Mouse (Mus musculus) megakaryocyte, embryonic 14.5 days (primary cell): ENCODE data around the gene Col4a2. TPM values are rescaled to one million over a fixed set of nuclear protein-coding genes. Genes with fewer than 3 reads are reported as not detected.

ENCODE experiments used
- H3K27me3 ChIP-seq: replicated peaks from 2 replicates; pipeline ENCODE3; 2012; ENCODE audit warnings: inconsistent platforms
- H3K36me3 ChIP-seq: replicated peaks from 2 replicates; pipeline ENCODE3; 2012; ENCODE audit warnings: low read length, inconsistent platforms, mixed read lengths
- H3K4me1 ChIP-seq: 2 replicates; pipeline ENCODE4 v1.6.1; 2012; ENCODE audit warnings: inconsistent platforms
- H3K4me3 ChIP-seq: replicated peaks from 2 replicates; pipeline ENCODE3; 2012; ENCODE audit warnings: moderate library complexity, mild to moderate bottlenecking, inconsistent platforms
- H3K9me3 ChIP-seq: 2 replicates; pipeline ENCODE4 v1.6.1; 2012; ENCODE audit warnings: inconsistent platforms
- FLI1 ChIP-seq: IDR thresholded peaks from 2 replicates; pipeline ENCODE4 v1.6.1; 2012; ENCODE audit warnings: low read length, inconsistent platforms, mixed read lengths
- GATA1 ChIP-seq: IDR thresholded peaks from 3 replicates; pipeline ENCODE4 v1.6.1; 2012; ENCODE audit warnings: mixed read lengths, low read length, inconsistent platforms, borderline replicate concordance
- polyA plus RNA-seq: library from polyadenylated mRNA; stranded (reverse); fragments of >175 nt; gene quantifications from 2 replicates; pipeline ENCODE4 v1.2.3, GENCODE M21; 2012; ENCODE audit warnings: low replicate concordance; ENCODE audit not compliant: insufficient read depth

The Col4a2 gene
- polyA plus RNA-seq, 1 experiment: 1.0 TPM

- no peak for TF ChIP-seq GATA1
- no peak for TF ChIP-seq FLI1
- Histone ChIP-seq H3K36me3 (no peaks in the 10 kb centered on the region), H3K9me3 (peaks cover 6% of the 10 kb centered on the region), H3K27me3 (peaks cover 83% of the 10 kb centered on the region), H3K4me3 (no peak overlapping the region), H3K4me1 (peaks cover 22% of the 10 kb centered on the region)
Observed at GRCm38 (mm10) chr8:11308570-11308998, 4.0 kb upstream of the Col4a2 start.

DNA sequence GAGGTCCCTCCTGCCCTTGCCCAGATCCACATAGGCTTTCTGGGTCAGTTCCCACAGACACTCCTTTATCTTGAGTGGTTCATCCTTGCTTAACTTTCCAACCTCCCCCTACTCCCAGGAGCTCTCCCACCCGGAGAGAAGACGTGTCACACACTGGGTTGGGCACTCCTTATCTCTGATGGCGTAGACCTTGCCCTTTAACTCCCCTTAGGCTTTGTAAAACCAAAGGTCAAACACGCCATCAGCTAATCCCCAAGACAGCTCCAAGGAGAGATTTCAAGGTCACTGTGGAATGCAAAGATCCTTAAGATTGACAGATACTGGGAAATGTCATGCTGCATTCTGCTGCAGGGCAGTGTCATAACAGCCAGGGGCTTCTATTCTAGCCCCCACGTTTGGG, 3.4 kb upstream of the Col4a2 start:
- Histone ChIP-seq H3K4me1 (peaks cover 25% of the 10 kb centered on the region), H3K27me3 (peaks cover 86% of the 10 kb centered on the region), H3K36me3 (no peaks in the 10 kb centered on the region), H3K4me3 (no peak overlapping the region), H3K9me3 (peaks cover 6% of the 10 kb centered on the region)
- TF ChIP-seq GATA1: no peak
- no peak for TF ChIP-seq FLI1

GRCm38 (mm10) chr8:11310049-11310448, 2.6 kb upstream of the Col4a2 start:
- no peak overlapping the region for H3K4me3 ChIP-seq
- TF ChIP-seq FLI1 (no peak), GATA1 (no peak)
- H3K4me1 ChIP-seq: peaks cover 25% of the 10 kb centered on the region
- no peaks in the 10 kb centered on the region for H3K36me3 ChIP-seq
- H3K27me3 ChIP-seq: peaks cover 86% of the 10 kb centered on the region
- peaks cover 6% of the 10 kb centered on the region for H3K9me3 ChIP-seq

DNA sequence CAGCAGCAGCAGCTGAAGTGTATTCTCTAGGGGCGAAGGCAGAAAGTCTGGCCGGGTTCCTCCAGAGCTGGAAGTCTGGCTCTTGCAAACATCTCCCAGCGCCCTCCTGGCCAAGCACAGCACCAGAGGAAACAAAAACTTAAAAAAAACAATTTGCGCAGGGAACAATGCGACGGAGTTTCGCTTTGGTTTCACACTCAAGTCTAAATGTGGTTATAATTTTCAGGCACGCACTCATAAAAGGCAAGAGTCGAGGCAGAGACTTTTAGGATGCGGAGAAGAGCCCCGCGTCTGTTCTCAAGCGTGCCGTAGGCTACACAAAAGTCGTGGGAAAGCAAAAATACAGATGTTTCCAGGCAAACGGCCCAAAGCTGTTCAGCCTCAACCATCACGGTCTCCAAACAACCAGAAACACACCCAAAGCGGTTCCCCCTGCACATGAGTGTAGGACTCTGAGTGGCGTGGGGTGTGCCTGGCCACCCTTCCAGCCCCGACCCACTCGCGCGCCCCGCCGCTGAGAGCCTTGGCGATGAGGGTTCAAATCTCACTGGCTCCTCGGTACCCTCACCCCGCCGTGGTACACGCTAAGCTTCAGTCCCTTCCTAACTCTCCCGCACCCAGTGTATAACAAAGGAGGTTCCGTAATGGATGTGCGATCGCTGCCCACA, 790 bp upstream of the Col4a2 start:
- Histone ChIP-seq H3K9me3 (no peaks in the 10 kb centered on the region), H3K4me3 (peak overlapping the region; percentile 87), H3K27me3 (peaks cover 96% of the 10 kb centered on the region), H3K36me3 (no peaks in the 10 kb centered on the region), H3K4me1 (peaks cover 37% of the 10 kb centered on the region)
- TF ChIP-seq FLI1 (no peak), GATA1 (no peak)

DNA sequence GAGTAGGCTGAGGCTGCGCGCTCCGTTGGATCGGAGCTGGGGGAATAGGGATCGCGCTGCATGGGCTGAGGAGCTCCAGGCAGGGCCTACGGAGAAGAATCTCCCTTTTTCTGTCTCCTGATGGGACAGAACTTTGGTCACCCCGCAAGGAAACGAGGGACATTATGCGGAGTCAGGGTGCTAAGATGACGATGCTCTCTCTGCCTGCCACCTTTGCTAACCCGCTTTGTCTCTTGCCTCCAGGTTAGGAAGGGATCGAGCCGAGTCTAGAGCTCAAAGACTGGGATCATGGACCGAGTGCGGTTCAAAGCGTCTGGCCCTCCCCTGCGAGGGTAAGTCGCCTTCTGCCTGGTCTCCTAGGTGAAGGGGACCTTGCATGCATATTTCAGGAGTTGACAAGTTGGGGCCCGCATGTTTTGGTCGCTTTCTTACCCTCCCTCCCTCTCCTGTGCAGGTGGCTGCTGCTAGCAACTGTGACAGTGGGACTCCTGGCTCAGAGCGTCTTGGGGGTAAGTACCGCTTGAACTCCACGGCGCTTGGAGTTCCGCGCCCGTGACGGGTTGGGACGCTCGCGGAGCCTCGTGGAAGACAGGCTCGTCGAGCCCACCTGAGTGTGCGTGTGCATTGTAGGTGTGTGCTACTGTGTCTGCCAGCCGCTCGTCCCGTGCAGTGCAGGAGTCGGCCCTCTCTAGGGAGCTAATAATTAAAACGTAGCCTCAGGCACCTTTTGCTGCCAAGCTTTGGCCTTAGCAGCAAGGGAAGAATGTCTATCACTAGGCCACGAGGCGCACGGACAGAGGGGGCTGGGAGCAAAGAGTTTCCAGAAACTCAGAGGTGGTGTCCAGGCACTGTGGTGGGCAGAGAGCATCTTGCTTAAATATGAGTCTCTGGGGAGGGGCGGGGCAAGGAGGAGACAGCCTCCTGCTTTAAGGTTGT, 839 bp downstream of the Col4a2 start:
- H3K4me3 ChIP-seq: peak overlapping the region; percentile 87
- no peaks in the 10 kb centered on the region for H3K36me3 ChIP-seq
- H3K4me1 ChIP-seq: peaks cover 39% of the 10 kb centered on the region
- no peaks in the 10 kb centered on the region for H3K9me3 ChIP-seq
- H3K27me3 ChIP-seq: peaks cover 97% of the 10 kb centered on the region
- no peak for TF ChIP-seq FLI1
- no peak for TF ChIP-seq GATA1

DNA sequence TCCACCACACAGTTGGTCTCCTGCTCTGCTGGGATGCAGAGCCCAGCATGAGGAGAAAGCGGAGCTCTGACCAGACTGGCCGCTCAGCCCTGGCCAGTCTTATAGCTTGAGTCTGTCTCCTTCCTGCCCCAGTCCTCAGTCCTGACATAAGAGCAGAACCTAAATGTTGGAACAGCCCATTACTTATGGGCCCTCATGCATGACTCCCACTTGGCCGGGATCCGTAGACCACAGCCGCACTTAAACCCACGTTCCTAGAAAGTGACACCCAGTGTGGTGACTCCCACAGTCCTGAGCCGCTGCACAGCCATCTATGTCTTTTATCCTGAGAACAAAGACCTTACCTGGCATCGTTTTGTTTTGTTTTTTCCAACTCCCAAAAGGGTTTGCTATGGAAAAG, 2.0 kb downstream of the Col4a2 start:
- no peaks in the 10 kb centered on the region for H3K9me3 ChIP-seq
- no peak overlapping the region for H3K4me3 ChIP-seq
- TF ChIP-seq FLI1 (no peak), GATA1 (no peak)
- H3K36me3 ChIP-seq: no peaks in the 10 kb centered on the region
- peaks cover 43% of the 10 kb centered on the region for H3K4me1 ChIP-seq
- H3K27me3 ChIP-seq: peaks cover 95% of the 10 kb centered on the region

DNA sequence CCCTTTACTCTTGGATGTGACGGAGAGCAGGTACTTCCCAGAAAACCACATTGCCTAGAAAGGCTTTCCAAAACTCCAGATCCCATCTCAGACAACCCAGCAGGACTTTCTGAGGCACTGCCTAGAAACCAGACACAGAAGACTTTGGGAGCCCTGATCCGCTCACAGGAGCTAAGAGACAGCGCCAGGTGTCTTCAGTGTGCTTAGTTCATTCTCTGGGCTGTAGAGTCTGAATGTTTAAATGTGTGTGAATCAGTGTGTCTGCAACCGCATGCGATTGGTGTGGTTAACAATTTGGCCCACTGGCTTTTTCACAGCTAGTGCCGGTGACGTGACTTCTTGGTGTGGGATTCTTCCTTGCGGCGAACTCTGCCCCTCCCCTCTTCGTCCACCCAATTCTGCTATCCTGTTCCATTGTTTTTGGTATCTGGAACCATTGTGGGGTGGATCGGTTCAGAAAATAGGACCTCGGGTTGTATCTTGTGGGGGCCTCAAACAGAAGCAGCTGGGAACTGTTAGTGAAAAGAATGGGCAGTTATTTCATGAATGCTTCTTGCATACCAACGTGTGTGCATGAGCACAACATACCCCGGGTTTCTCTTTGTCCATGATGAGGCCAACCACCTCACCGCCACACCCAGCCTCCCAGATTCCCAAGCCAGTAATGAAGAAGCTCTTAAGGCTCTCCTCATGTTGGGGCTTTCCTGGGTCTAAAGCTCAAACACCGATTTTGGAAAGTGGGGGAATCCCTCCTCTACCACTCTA, 2.8 kb downstream of the Col4a2 start:
- H3K4me1 ChIP-seq: peaks cover 43% of the 10 kb centered on the region
- no peaks in the 10 kb centered on the region for H3K9me3 ChIP-seq
- H3K4me3 ChIP-seq: no peak overlapping the region
- H3K36me3 ChIP-seq: no peaks in the 10 kb centered on the region
- no peak for TF ChIP-seq FLI1
- TF ChIP-seq GATA1: no peak
- H3K27me3 ChIP-seq: peaks cover 93% of the 10 kb centered on the region

- H3K4me3 ChIP-seq: no peak overlapping the region
- no peaks in the 10 kb centered on the region for H3K36me3 ChIP-seq
- no peak for TF ChIP-seq GATA1
- no peak for TF ChIP-seq FLI1
- H3K27me3 ChIP-seq: peaks cover 93% of the 10 kb centered on the region
- H3K4me1 ChIP-seq: peaks cover 43% of the 10 kb centered on the region
- no peaks in the 10 kb centered on the region for H3K9me3 ChIP-seq
Observed at GRCm38 (mm10) chr8:11316118-11316517, 3.5 kb downstream of the Col4a2 start.

DNA sequence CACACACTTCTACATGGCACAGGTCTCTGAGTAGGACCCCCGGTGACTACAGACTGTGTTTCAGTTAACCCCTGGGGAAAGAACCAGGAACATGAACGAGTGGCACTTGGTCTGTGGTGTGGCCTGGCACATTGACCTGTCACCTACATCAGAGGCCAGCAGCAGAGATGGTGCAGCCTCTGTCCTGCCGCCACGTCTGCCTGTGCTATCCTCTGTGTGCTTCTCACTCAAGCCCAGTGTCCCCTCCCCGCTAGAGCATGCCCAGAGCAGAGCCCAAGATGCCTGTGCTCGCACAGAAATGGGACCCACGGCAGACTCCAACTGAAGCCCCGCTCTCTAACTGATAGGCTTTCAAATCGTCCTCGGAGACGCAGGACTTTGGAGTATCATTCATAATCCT, 6.8 kb downstream of the Col4a2 start:
- Histone ChIP-seq H3K36me3 (no peaks in the 10 kb centered on the region), H3K4me3 (peak overlapping the region; percentile 33), H3K4me1 (peaks cover 47% of the 10 kb centered on the region), H3K27me3 (peaks cover 60% of the 10 kb centered on the region), H3K9me3 (no peaks in the 10 kb centered on the region)
- no peak for TF ChIP-seq GATA1
- no peak for TF ChIP-seq FLI1

DNA sequence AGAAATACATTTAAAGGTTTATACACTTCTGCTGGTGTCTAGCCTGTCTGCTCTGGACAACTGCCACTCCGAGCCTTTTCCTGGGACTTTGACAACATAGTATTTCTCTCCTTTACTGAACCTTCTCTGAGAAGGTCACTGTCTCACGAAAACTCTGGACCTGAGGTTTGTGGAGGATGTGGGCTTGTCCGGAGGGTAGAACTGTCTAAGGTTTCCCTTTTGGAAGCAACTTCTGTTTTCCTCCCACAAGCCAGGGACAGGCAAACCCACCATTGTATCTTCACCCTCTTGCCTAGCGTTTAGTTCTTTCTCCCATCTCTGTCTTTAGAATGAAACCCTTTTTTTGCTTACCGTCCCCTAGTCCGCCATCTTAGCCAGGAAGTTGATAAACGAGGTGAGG, 9.2 kb downstream of the Col4a2 start:
- Histone ChIP-seq H3K27me3 (peaks cover 57% of the 10 kb centered on the region), H3K36me3 (no peaks in the 10 kb centered on the region), H3K4me1 (peaks cover 43% of the 10 kb centered on the region), H3K4me3 (peak overlapping the region; percentile 44), H3K9me3 (no peaks in the 10 kb centered on the region)
- TF ChIP-seq GATA1 (no peak), FLI1 (no peak)
